Mouse (Mus musculus) heart, adult 2 months (tissue): ENCODE results near the gene Actn2.

ENCODE experiments used
- CTCF ChIP-seq: fragments of 200-600 bp; IDR thresholded peaks from 2 replicates; pipeline ENCODE4 v1.8.1; 2022; ENCODE audit warnings: antibody characterized with exemption, mild to moderate bottlenecking, moderate library complexity
- POLR2A ChIP-seq: fragments of 200-500 bp; IDR thresholded peaks from 2 replicates; pipeline ENCODE4 v1.6.1; 2011; ENCODE audit warnings: mild to moderate bottlenecking, low read depth, low read length, control low read depth; ENCODE audit not compliant: insufficient read depth

DNA sequence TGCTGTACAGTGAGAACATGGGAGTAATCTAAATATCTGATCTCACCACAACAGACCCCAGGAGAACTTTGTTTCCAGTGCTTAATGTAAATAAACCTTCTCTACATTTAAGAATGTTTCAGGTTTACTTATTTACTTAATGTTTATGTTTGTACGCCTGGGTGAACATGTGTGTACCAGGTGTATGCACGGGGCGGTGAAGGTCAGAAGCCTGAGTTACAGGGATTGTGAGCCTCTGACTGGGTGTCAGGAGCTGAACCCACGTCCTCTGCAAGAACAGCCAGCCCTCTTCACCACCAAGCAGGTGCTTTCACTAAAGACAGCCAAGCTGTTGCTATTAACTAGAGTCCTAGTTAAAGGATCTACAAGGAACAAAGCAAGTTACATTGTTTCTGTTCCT lies 66.3 kb downstream of the Actn2 start:
- TF ChIP-seq POLR2A (no peak), CTCF (no peak)
